Mouse (Mus musculus) heart, postnatal 25 days (tissue): ENCODE results near the gene Olfr600. TPM values are rescaled to one million over a fixed set of nuclear protein-coding genes. Genes with fewer than 3 reads are reported as not detected.
"Not testable (repeated sequence)": the region's sequence is repeated elsewhere in the genome, so short reads cannot be mapped to it uniquely, and the experiment has no call there.

Experiments used
- DNase-seq: peaks from one replicate; pipeline ENCODE4 v3.0.0; 2022; ENCODE audit warnings: low spot score
- intact Hi-C: fragments of 180-260 bp; cut with DNase I; formaldehyde crosslinking; loops from one replicate; pipeline ENCODE4 v1.15.1; 2025
- total RNA-seq, 2 experiments: library from RNA; stranded (reverse); gene quantifications; 2 replicates each; pipeline ENCODE4 v1.2.3; 2021

The Olfr600 gene
- not detected for total RNA-seq

DNA sequence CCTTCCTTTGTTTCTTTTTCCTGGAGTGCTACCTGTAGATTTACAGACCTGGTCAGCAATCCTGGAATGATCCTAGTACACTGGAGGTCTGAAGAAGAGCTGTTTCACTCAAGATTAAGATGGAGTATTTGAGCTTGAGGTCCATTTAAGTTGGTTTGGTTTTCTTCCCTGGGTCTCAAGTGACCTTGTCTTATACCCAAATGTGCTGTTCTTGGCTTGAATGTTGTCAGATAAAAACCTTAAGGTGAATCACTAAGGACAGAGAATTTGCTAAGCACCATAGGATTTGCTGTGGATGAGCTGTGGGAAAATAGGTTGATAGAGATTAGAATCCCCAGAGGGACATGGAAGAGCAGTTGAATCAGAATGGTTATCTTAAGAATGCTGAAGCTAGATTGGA, at the start of gene Olfr600:
Gene Olfr600 (minus strand): TSS at position 101 of the 400 bp plus-strand sequence.
- intact Hi-C loops: no loop called here
- no peak for DNase-seq

DNA sequence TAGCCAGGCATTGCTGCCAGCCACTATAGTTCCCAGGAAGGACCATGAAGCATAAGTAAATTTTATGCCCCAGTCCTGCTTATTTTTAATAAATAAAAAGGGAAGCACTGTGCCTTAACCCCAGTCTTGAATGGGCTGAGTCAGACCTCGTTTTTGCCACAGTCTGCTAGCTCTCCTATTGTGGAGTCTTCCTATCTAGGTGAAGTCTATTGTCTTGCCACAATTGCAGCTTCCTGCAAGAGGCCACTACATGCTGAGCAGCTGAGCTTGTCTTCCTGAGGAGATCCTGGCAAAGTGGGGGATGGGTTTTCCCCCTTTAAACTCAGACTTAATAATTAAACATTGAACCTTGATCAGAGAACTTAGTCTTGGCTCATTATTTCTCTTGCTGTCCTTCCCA, 49.5 kb upstream of the Olfr600 start:
- DNase-seq: no peak
- intact Hi-C loops: no loop called here

DNA sequence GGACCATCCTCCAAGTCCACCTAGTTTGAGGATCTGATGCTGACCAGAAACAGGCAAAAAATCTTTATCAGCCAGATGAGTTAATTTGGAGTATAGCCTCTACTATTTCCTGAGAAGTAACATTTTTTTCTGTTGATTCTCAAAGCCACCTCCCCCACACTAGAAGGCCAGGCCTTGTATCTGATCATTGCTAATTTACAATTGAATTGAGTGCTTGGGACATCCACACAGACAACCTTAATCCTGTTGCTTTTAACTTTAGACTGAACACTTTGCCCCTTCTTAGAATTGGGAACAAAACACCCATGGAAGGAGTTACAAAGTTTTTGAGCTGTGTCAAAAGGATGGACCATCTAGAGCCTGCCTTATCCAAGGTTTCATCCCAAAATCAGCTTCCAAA, 48.3 kb upstream of the Olfr600 start:
- no peak for DNase-seq
- intact Hi-C loops: no loop called here

DNA sequence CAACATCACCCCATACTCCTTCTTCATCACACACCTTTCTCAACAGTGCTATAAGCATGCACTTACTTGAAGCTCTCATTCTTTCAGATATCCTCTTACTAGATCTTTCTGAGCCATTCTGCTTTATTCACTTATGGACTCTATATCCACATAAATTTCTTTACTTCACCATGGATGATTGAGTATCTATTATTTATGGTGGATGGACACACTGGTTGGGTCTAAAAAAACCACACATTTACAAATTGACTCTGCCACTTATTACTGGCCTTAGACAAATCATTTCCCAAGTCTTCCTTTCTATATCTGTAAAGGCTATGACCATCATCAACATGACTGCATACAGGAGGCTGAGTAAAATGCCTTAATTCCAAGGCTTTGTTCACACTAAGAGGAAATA, 36.6 kb upstream of the Olfr600 start, which contains the start of gene Olfr603:
Gene Olfr603 (minus strand): TSS at position 101 of the 400 bp plus-strand sequence.
- intact Hi-C loops: no loop called here
- DNase-seq: no peak

DNA sequence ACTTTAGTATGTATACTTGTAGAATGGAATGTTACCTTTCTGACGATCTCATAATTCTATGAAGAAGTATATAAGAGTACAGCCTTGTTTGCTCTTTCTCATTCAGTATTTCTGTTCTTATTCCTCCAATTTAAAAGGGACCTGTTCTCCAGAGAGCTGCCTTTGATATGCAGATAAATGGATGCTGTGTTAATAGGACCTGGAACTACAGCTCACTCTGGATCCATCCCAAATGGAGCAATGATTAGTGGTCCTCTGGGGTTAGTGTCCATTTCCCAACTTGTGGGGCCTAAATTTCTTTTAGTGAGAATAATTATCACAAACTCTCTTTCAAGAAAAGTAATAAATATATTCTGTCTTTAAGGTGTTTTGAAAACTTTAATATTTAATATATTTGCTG, 13.1 kb upstream of the Olfr600 start, which contains the start of gene Olfr601:
Gene Olfr601 (minus strand): TSS at position 101 of the 400 bp plus-strand sequence.
- intact Hi-C loops: no loop called here
- no peak for DNase-seq

DNA sequence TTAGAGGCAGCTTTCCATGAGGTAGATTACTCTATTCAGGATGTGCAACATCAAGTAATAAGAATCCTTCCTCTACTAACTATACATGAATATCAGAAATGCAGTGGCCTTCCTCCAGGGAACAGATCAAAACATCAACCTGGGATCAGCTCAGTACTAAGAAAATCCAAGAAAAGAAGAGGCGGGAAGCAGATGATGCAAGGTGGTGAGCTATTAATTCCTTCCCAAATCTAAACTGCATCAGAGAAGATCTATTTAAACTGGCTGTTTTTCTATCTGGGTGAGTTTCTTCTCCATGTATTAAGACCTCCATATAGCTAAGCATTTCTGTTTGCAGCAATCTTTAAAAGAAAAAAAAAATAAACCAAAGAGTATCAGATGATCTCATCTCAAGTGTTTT, 13.9 kb downstream of the Olfr600 start, which contains the start of gene Olfr599:
Gene Olfr599 (plus strand): TSS at position 301 of the 400 bp plus-strand sequence.
- intact Hi-C loops: no loop called here

DNA sequence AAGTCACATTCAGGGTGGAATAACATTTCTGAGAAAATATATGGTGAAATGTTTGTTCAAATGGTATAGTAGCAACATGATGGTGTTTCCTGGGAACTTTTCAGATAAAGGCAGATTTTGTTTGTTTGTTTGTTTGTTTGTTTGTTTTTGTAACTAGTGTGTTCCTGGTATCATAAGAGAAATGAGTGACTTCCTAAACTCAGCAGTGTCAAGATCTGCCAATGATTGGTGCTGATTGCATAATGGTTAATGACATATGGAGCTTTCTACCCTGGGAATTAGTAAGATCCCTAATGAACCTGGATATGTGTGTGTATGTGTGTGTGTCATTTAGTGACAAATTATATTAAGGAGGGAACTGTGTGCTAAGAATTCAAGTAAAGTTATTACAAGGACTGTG, 26.2 kb downstream of the Olfr600 start, which contains the start of gene Olfr598:
Gene Olfr598 (plus strand): TSS at position 301 of the 400 bp plus-strand sequence.
- no peak for DNase-seq
- intact Hi-C loops: no loop called here

More for the DNA sequence above, 13.9 kb downstream of the Olfr600 start, which contains the start of gene Olfr599:
- no peak for DNase-seq

DNA sequence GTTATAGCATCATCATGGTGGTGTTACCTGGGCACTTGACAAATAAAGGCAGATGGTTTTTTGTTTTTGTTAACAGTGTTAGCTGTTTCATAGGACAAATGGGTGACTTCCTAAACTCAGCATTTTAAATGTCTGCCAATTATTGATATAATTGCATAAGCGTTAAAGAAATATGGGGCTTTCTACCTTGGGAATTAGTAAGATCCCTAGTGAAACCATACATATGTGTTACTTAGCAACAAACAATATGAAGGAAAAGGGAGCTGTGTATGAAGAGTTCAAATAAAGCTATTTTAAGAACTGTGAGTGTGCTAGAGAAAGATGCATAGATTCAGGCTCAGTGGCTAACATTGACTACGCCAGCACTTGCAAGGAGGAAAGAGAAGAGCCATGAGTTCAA, 33.5 kb downstream of the Olfr600 start, which contains the start of gene Olfr597:
Gene Olfr597 (plus strand): TSS at position 301 of the 400 bp plus-strand sequence.
- intact Hi-C loops, DNase-seq: not testable (repeated sequence)

DNA sequence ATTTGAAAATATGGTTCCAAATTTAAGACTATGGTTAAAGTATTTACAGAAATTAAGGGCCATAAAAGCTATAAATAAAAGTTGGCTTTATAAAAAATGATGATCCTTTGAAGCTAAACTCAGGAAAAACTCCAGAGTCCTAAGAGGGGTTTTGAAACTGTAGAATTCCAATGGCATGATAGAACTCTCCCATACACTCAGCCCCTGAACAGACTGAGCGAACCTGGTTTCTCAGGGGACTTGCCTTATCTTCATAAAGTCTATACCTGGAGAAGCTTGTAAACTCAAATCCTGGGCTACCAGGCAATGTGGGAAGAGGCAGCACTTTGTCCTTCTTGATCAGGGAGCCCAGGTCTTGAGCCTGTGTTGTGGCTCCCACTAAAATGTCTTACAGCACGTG, 44.1 kb downstream of the Olfr600 start, which contains the start of gene Olfr596:
Gene Olfr596 (plus strand): TSS at position 301 of the 400 bp plus-strand sequence.
- intact Hi-C loops, DNase-seq: not testable (repeated sequence)

Other genes with a start within 250 kb of the Olfr600 start
- gene Olfr586, start 224.0 kb downstream of the Olfr600 start, total RNA-seq: not detected
- gene Olfr588-ps1, start 208.8 kb downstream of the Olfr600 start, total RNA-seq: not detected
- gene Olfr589, start 193.3 kb downstream of the Olfr600 start, total RNA-seq: not detected
- gene Olfr591, start 171.3 kb downstream of the Olfr600 start, total RNA-seq: not detected
- not detected for gene Olfr592, start 164.9 kb downstream of the Olfr600 start, total RNA-seq
- not detected for gene Olfr593, start 137.8 kb downstream of the Olfr600 start, total RNA-seq
- not detected for gene Olfr594, start 132.7 kb downstream of the Olfr600 start, total RNA-seq
- not detected for gene Usp17ld, start 97.2 kb downstream of the Olfr600 start, total RNA-seq
- not detected for gene Olfr596, start 44.0 kb downstream of the Olfr600 start, total RNA-seq
- gene Olfr597, start 33.4 kb downstream of the Olfr600 start, total RNA-seq: not detected
- gene Olfr598, start 26.1 kb downstream of the Olfr600 start, total RNA-seq: not detected
- not detected for gene Olfr599, start 13.8 kb downstream of the Olfr600 start, total RNA-seq
- not detected for gene Olfr601, start 13.0 kb upstream of the Olfr600 start, total RNA-seq
- not detected for gene Olfr603, start 36.5 kb upstream of the Olfr600 start, total RNA-seq
- not detected for gene Usp17lc, start 65.4 kb upstream of the Olfr600 start, total RNA-seq
- gene Olfr605, start 95.8 kb upstream of the Olfr600 start, total RNA-seq: not detected
- gene Olfr606, start 99.4 kb upstream of the Olfr600 start, total RNA-seq: not detected
- gene Olfr607, start 114.5 kb upstream of the Olfr600 start, total RNA-seq: not detected
- not detected for gene Olfr608, start 120.2 kb upstream of the Olfr600 start, total RNA-seq
- gene Olfr609, start 148.4 kb upstream of the Olfr600 start, total RNA-seq: not detected
- not detected for gene Olfr610, start 162.5 kb upstream of the Olfr600 start, total RNA-seq
- gene Olfr611, start 171.2 kb upstream of the Olfr600 start, total RNA-seq: not detected
- not detected for gene Olfr612, start 193.0 kb upstream of the Olfr600 start, total RNA-seq
- gene Olfr613, start 198.4 kb upstream of the Olfr600 start, total RNA-seq: not detected
- not detected for gene Olfr615, start 206.4 kb upstream of the Olfr600 start, total RNA-seq
- not detected for gene Olfr616, start 219.5 kb upstream of the Olfr600 start, total RNA-seq
- not detected for gene Olfr617, start 223.4 kb upstream of the Olfr600 start, total RNA-seq
- not detected for gene Olfr618, start 240.4 kb upstream of the Olfr600 start, total RNA-seq